Comparison of ENCODE assay signal across 12 mouse cellular contexts in genomic region chr5:114474741-114475491, GRCm38 (mm10). TPM values are rescaled to one million over a fixed set of nuclear protein-coding genes. Genes with fewer than 3 reads are reported as not detected.
DNase-seq lines count a peak whose midpoint lies in the region; ATAC-seq lines count a peak whose summit lies in the region.
"Had no signal": no experiment of that assay in that cellular context is flagged by ENCODE, and none has a peak within 500 bp of the region (broad histone marks: within the 10 kb centered on the region; RNA-seq: fewer than 3 reads in every experiment).

No protein-coding gene starts in this region.

- H3K27me3 ChIP-seq in forebrain, embryonic 15.5 days, result peaks cover 35% of the 10 kb centered on the region
- peaks cover 5% of the 10 kb centered on the region; the same call in 1 of the 2 replicates for H3K27me3 ChIP-seq in limb, embryonic 11.5 days (ENCODE audit: control insufficient read depth, insufficient read depth, low read length)

- peak overlapping the region; percentile 86 for H3K27ac ChIP-seq in forebrain, embryonic 15.5 days (replicated peaks)
- H3K27ac ChIP-seq in limb, embryonic 11.5 days (replicated peaks; ENCODE audit: low read depth, low read length), result no peak overlapping the region
- H3K27ac ChIP-seq: heart, embryonic 13.5 days; limb, embryonic 15.5 days had no signal

- H3K9me3 ChIP-seq in forebrain, embryonic 15.5 days, result no peaks in the 10 kb centered on the region
- no peaks in the 10 kb centered on the region; the same call in 1 of the 2 replicates for H3K9me3 ChIP-seq in limb, embryonic 11.5 days (ENCODE audit: control insufficient read depth, low read length)
- H3K9me3 ChIP-seq: heart, embryonic 13.5 days; limb, embryonic 15.5 days had no signal

- WGBS in forebrain, embryonic 15.5 days, result 11% methylated on average over 35 of the region's 35 CpGs
- WGBS in limb, embryonic 11.5 days, result 24% methylated on average over 35 of the region's 35 CpGs

- peak; percentile 66 for ATAC-seq in forebrain, embryonic 15.5 days (replicated peaks)
- ATAC-seq in limb, embryonic 11.5 days (ENCODE audit: insufficient number of reproducible peaks, low FRiP score, low TSS enrichment, low read depth), result no peak

- peak overlapping the region; percentile 37 for H3K4me2 ChIP-seq in forebrain, embryonic 15.5 days (replicated peaks)
- H3K4me2 ChIP-seq in limb, embryonic 11.5 days (ENCODE audit: low read depth, severe bottlenecking), result 0 out of 2 replicates have a peak overlapping the region, but pooled peaks have one; percentile 15
- H3K4me2 ChIP-seq: heart, embryonic 13.5 days; limb, embryonic 15.5 days had no signal

- DNase-seq in kidney, adult 11 months, result peak; percentile 21
- no peak for DNase-seq in kidney, postnatal 4 days
- peak; percentile 60 for DNase-seq in Muller cell, postnatal 12 days (ENCODE audit: inconsistent ontology term)
- DNase-seq in limb, embryonic 11.5 days (ENCODE audit: low spot score), result peak; percentile 41
- DNase-seq in cerebellum, postnatal 36 days, result no peak
- DNase-seq in adrenal gland, postnatal 10 days, result no peak
- no peak for DNase-seq in heart, postnatal 10 days
- DNase-seq: thymus, adult 18-20 months had no signal

- H3K4me3 ChIP-seq in forebrain, embryonic 15.5 days, result no peak overlapping the region
- no peak overlapping the region for H3K4me3 ChIP-seq in limb, embryonic 11.5 days (ENCODE audit: low read depth, low read length)
- H3K4me3 ChIP-seq: heart, embryonic 13.5 days; limb, embryonic 15.5 days; myocyte had no signal

- H3K9ac ChIP-seq in forebrain, embryonic 15.5 days (replicated peaks), result no peak overlapping the region
- no peak overlapping the region; the same call in 1 of the 2 replicates for H3K9ac ChIP-seq in limb, embryonic 11.5 days (ENCODE audit: low read length)
- H3K9ac ChIP-seq: heart, embryonic 13.5 days; limb, embryonic 15.5 days had no signal

- no peaks in the 10 kb centered on the region for H3K36me3 ChIP-seq in forebrain, embryonic 15.5 days
- no peaks in the 10 kb centered on the region for H3K36me3 ChIP-seq in limb, embryonic 11.5 days (ENCODE audit: control insufficient read depth, insufficient read depth, low read length)
- H3K36me3 ChIP-seq: heart, embryonic 13.5 days; limb, embryonic 15.5 days had no signal

- H3K4me1 ChIP-seq in forebrain, embryonic 15.5 days, result peaks cover 39% of the 10 kb centered on the region
- H3K4me1 ChIP-seq in limb, embryonic 11.5 days (ENCODE audit: control insufficient read depth, insufficient read depth, low read length), result peaks cover 12% of the 10 kb centered on the region; the same call in 1 of the 2 replicates
- H3K4me1 ChIP-seq: heart, embryonic 13.5 days had no signal

- intact Hi-C loops in heart, postnatal 10 days (cut with DNase I), result no loop called here

RNA-seq across cellular contexts. Expression of gene Mvk, which starts 30.8 kb away (rescaled TPM):
- polyA plus RNA-seq in forebrain, embryonic 15.5 days (2015; fragmentation: Nextera tagmentation; extraction: Ambion mirVana), result 46.3 and 49.4 TPM in 2 replicates
- polyA plus RNA-seq in limb, embryonic 11.5 days (2014; fragmentation: Nextera tagmentation; extraction: Ambion mirVana), result 47.6 and 49.2 TPM in 2 replicates
- 10 to 100 TPM; 18.9 to 22.8 TPM for total RNA-seq in adrenal gland, postnatal 10 days (2021)
- 10 to 100 TPM in 1 of 2 experiments, 1 to 10 TPM in 1; 8.7 to 10.2 TPM for total RNA-seq in heart, postnatal 10 days (2021)

RNA-seq across cellular contexts. Expression of gene Mmab, which starts 31.1 kb away (rescaled TPM):
- 20.3 and 20.5 TPM in 2 replicates for polyA plus RNA-seq in forebrain, embryonic 15.5 days (2015; fragmentation: Nextera tagmentation; extraction: Ambion mirVana)
- polyA plus RNA-seq in limb, embryonic 11.5 days (2014; fragmentation: Nextera tagmentation; extraction: Ambion mirVana), result 29.8 and 30.6 TPM in 2 replicates
- total RNA-seq in adrenal gland, postnatal 10 days (2021), result 10 to 100 TPM; 15.2 to 17.5 TPM
- total RNA-seq in heart, postnatal 10 days (2021), result 10 to 100 TPM; 10.6 TPM

Comparison
In these comparisons a context has a peak if more than half of its experiments do, and no peak if none do; other contexts are left out.
1. DNase-seq: peak in kidney, adult 11 months (single experiment), Muller cell, postnatal 12 days (single experiment) and limb, embryonic 11.5 days (single experiment); none in kidney, postnatal 4 days (0 of 2), cerebellum, postnatal 36 days (0 of 2), adrenal gland, postnatal 10 days (single experiment) and heart, postnatal 10 days (0 of 2).